Mouse (Mus musculus) C2C12 (cell line): ENCODE results near the gene Uck2. TPM values are rescaled to one million over a fixed set of nuclear protein-coding genes. Genes with fewer than 3 reads are reported as not detected.

Experiments
- H3K27me3 ChIP-seq: one replicate; pipeline ENCODE4 v1.6.1; 2011; ENCODE audit not compliant: control insufficient read depth, insufficient read depth, insufficient read length
- H3K36me3 ChIP-seq: one replicate; pipeline ENCODE4 v1.6.1; 2011; ENCODE audit not compliant: control insufficient read depth, insufficient read depth
- H3K4me3 ChIP-seq: one replicate; pipeline ENCODE4 v1.5.1; 2011; ENCODE audit warnings: mild to moderate bottlenecking, control low read depth; ENCODE audit not compliant: poor library complexity, insufficient read depth, severe bottlenecking
- H3K79me2 ChIP-seq: one replicate; pipeline ENCODE4 v1.6.1; 2011; ENCODE audit not compliant: control insufficient read depth, insufficient read depth
- H3K79me3 ChIP-seq: one replicate; pipeline ENCODE4 v1.6.1; 2011; ENCODE audit warnings: low read depth, control low read depth
- H3ac ChIP-seq: one replicate; pipeline ENCODE3; 2011; ENCODE audit warnings: low read depth; ENCODE audit not compliant: control insufficient read depth, insufficient read length
- CEBPB ChIP-seq: IDR thresholded peaks from one replicate; pipeline ENCODE4 v1.6.1; 2011; ENCODE audit warnings: low read depth, mild to moderate bottlenecking, control low read depth, moderate library complexity
- CTCF ChIP-seq: IDR thresholded peaks from one replicate; pipeline ENCODE4 v1.5.1; 2011; ENCODE audit not compliant: control insufficient read depth, insufficient read depth, insufficient read length
- FOSL1 ChIP-seq: IDR thresholded peaks from one replicate; pipeline ENCODE4 v1.8.0; 2011; ENCODE audit warnings: mild to moderate bottlenecking, low read length; ENCODE audit not compliant: poor library complexity, insufficient read depth, severe bottlenecking
- MAX ChIP-seq: IDR thresholded peaks from one replicate; pipeline ENCODE4 v1.6.1; 2011; ENCODE audit warnings: mild to moderate bottlenecking, control low read depth
- MYOD1 ChIP-seq: IDR thresholded peaks from one replicate; pipeline ENCODE4 v1.6.1; 2011; ENCODE audit warnings: low read depth; ENCODE audit not compliant: control insufficient read depth, insufficient read length
- MYOG ChIP-seq: IDR thresholded peaks from one replicate; pipeline ENCODE4 v1.6.1; 2011; ENCODE audit not compliant: control insufficient read depth, insufficient read length; ENCODE audit errors: extremely low read depth
- USF1 ChIP-seq: IDR thresholded peaks from one replicate; pipeline ENCODE4 v1.6.1; 2011; ENCODE audit warnings: low read depth, mild to moderate bottlenecking, control low read depth, moderate library complexity
- polyA plus RNA-seq: library from polyadenylated mRNA; unstranded; fragments of >200 nt; fragmentation: generic; extraction: Trizol; gene quantifications from one replicate; pipeline ENCODE4 v1.2.1, GENCODE M21; 2012; ENCODE audit warnings: missing spikeins

Gene Uck2
- polyA plus RNA-seq, 1 experiment, result 104 TPM

- peak; percentile 14 for TF ChIP-seq CTCF
- TF ChIP-seq MYOD1, result no peak
- peak; percentile 93 for TF ChIP-seq MAX
- Histone ChIP-seq H3K4me3 (peak overlapping the region; percentile 87), H3K27me3 (no peaks in the 10 kb centered on the region), H3ac (peak overlapping the region; percentile 72), H3K79me3 (peaks cover 58% of the 10 kb centered on the region), H3K36me3 (peaks cover 23% of the 10 kb centered on the region), H3K79me2 (peaks cover 63% of the 10 kb centered on the region)
Observed at GRCm38 (mm10) chr1:167283441-167284257, 1.5 kb downstream of the Uck2 start.

- Histone ChIP-seq H3K27me3 (no peaks in the 10 kb centered on the region), H3ac (no peak overlapping the region), H3K36me3 (peaks cover 23% of the 10 kb centered on the region), H3K4me3 (peak overlapping the region; percentile 87), H3K79me2 (peaks cover 72% of the 10 kb centered on the region), H3K79me3 (peaks cover 66% of the 10 kb centered on the region)
- no peak for TF ChIP-seq CEBPB
- TF ChIP-seq CTCF, result no peak
- no peak for TF ChIP-seq FOSL1
- no peak for TF ChIP-seq MYOD1
- no peak for TF ChIP-seq USF1
- TF ChIP-seq MYOG, result no peak
- TF ChIP-seq MAX, result no peak
Observed at GRCm38 (mm10) chr1:167282768-167283167, 2.4 kb downstream of the Uck2 start.

GRCm38 (mm10) chr1:167282112-167282511, 3.0 kb downstream of the Uck2 start:
- Histone ChIP-seq H3K79me2 (peaks cover 78% of the 10 kb centered on the region), H3ac (no peak overlapping the region), H3K27me3 (no peaks in the 10 kb centered on the region), H3K36me3 (peaks cover 23% of the 10 kb centered on the region), H3K4me3 (no peak overlapping the region), H3K79me3 (peaks cover 72% of the 10 kb centered on the region)
- no peak for TF ChIP-seq MYOD1

GRCm38 (mm10) chr1:167280061-167280460, 5.1 kb downstream of the Uck2 start:
- peaks cover 23% of the 10 kb centered on the region for H3K36me3 ChIP-seq
- H3K4me3 ChIP-seq, result no peak overlapping the region
- H3K27me3 ChIP-seq, result no peaks in the 10 kb centered on the region
- TF ChIP-seq CTCF (no peak), USF1 (no peak), FOSL1 (no peak), MAX (no peak), MYOG (no peak), MYOD1 (no peak), CEBPB (no peak)
- no peak overlapping the region for H3ac ChIP-seq
- H3K79me2 ChIP-seq, result peaks cover 99% of the 10 kb centered on the region
- H3K79me3 ChIP-seq, result peaks cover 93% of the 10 kb centered on the region

- Histone ChIP-seq H3K79me2 (peaks cover 100% of the 10 kb centered on the region), H3K79me3 (peaks cover 99% of the 10 kb centered on the region), H3K27me3 (no peaks in the 10 kb centered on the region), H3K36me3 (peaks cover 28% of the 10 kb centered on the region), H3ac (no peak overlapping the region), H3K4me3 (no peak overlapping the region)
- TF ChIP-seq CTCF (no peak), USF1 (no peak), MYOG (no peak), CEBPB (no peak), FOSL1 (no peak), MYOD1 (no peak), MAX (no peak)
Observed at GRCm38 (mm10) chr1:167279160-167279715, 5.9 kb downstream of the Uck2 start.

- no peak overlapping the region for H3ac ChIP-seq
- H3K79me2 ChIP-seq, result peaks cover 100% of the 10 kb centered on the region
- H3K36me3 ChIP-seq, result peaks cover 28% of the 10 kb centered on the region
- TF ChIP-seq FOSL1, result no peak
- TF ChIP-seq MYOG, result no peak
- TF ChIP-seq USF1, result no peak
- no peak for TF ChIP-seq MYOD1
- no peak for TF ChIP-seq CTCF
- TF ChIP-seq CEBPB, result no peak
- no peak for TF ChIP-seq MAX
- H3K4me3 ChIP-seq, result no peak overlapping the region
- no peaks in the 10 kb centered on the region for H3K27me3 ChIP-seq
- H3K79me3 ChIP-seq, result peaks cover 98% of the 10 kb centered on the region
Observed at GRCm38 (mm10) chr1:167278395-167278794, 6.7 kb downstream of the Uck2 start.
